Comparison of ENCODE assay signal across 7 mouse cellular contexts in genomic region chr17:12725871-12726270, GRCm38 (mm10). TPM values are rescaled to one million over a fixed set of nuclear protein-coding genes. Genes with fewer than 3 reads are reported as not detected.
DNase-seq lines count a peak whose midpoint lies in the region; ATAC-seq and TF ChIP-seq lines count a peak whose summit lies in the region.

No protein-coding gene starts in this region.

- no peaks in the 10 kb centered on the region for H3K27me3 ChIP-seq in embryonic facial prominence, embryonic 15.5 days
- H3K27me3 ChIP-seq in intestine, postnatal 0 days (replicated peaks; ENCODE audit: control insufficient read depth, insufficient read depth, low read length): no peaks in the 10 kb centered on the region
- no peaks in the 10 kb centered on the region for H3K27me3 ChIP-seq in lung, embryonic 16.5 days (ENCODE audit: control insufficient read depth, insufficient read depth, low read depth, low read length)

- DNase-seq in urinary bladder, postnatal 14 days (ENCODE audit: low spot score): peak; percentile 52
- DNase-seq in urinary bladder, adult 2 months (ENCODE audit: low spot score): no peak
- no peak for DNase-seq in c-Kit-positive CD71-positive TER-119-positive erythroid progenitor cells, embryonic 14.5 days (ENCODE audit: low spot score)

- H3K4me3 ChIP-seq in embryonic facial prominence, embryonic 15.5 days (replicated peaks): no peak overlapping the region
- H3K4me3 ChIP-seq in intestine, postnatal 0 days (ENCODE audit: low read depth, low read length): no peak overlapping the region
- H3K4me3 ChIP-seq in lung, embryonic 16.5 days (ENCODE audit: low read length): no peak overlapping the region

- 24% methylated on average over 4 of the region's 4 CpGs for WGBS in embryonic facial prominence, embryonic 15.5 days
- 17% methylated on average over 4 of the region's 4 CpGs for WGBS in intestine, postnatal 0 days
- 6% methylated on average over 4 of the region's 4 CpGs for WGBS in lung, embryonic 16.5 days

- peaks cover 31% of the 10 kb centered on the region for H3K36me3 ChIP-seq in embryonic facial prominence, embryonic 15.5 days
- H3K36me3 ChIP-seq in intestine, postnatal 0 days (ENCODE audit: control insufficient read depth, insufficient read depth): peaks cover 23% of the 10 kb centered on the region; the same call in 1 of the 2 replicates
- peaks cover 5% of the 10 kb centered on the region for H3K36me3 ChIP-seq in lung, embryonic 16.5 days (ENCODE audit: control insufficient read depth, insufficient read depth, low read length)

- H3K27ac ChIP-seq in embryonic facial prominence, embryonic 15.5 days (replicated peaks): peak overlapping the region; percentile 91
- peak overlapping the region; percentile 78 for H3K27ac ChIP-seq in intestine, postnatal 0 days (ENCODE audit: low read depth, low read length)
- H3K27ac ChIP-seq in lung, embryonic 16.5 days (ENCODE audit: low read length): peak overlapping the region; percentile 93

- H3K4me1 ChIP-seq in embryonic facial prominence, embryonic 15.5 days: peaks cover 53% of the 10 kb centered on the region
- peaks cover 32% of the 10 kb centered on the region for H3K4me1 ChIP-seq in intestine, postnatal 0 days (replicated peaks; ENCODE audit: control insufficient read depth, insufficient read depth, low read length)
- peaks cover 39% of the 10 kb centered on the region for H3K4me1 ChIP-seq in lung, embryonic 16.5 days (replicated peaks; ENCODE audit: control insufficient read depth, insufficient read depth, low read length)

- no peak overlapping the region for H3K4me2 ChIP-seq in embryonic facial prominence, embryonic 15.5 days (replicated peaks)
- H3K4me2 ChIP-seq in intestine, postnatal 0 days (replicated peaks; ENCODE audit: low read depth): no peak overlapping the region
- H3K4me2 ChIP-seq in lung, embryonic 16.5 days (ENCODE audit: low read depth, low read length): no peak overlapping the region

- no peaks in the 10 kb centered on the region for H3K9me3 ChIP-seq in embryonic facial prominence, embryonic 15.5 days (replicated peaks)
- no peaks in the 10 kb centered on the region for H3K9me3 ChIP-seq in intestine, postnatal 0 days (ENCODE audit: control insufficient read depth)
- no peaks in the 10 kb centered on the region for H3K9me3 ChIP-seq in lung, embryonic 16.5 days (ENCODE audit: control insufficient read depth, low read length)

- no peak overlapping the region for H3K9ac ChIP-seq in embryonic facial prominence, embryonic 15.5 days
- no peak overlapping the region for H3K9ac ChIP-seq in intestine, postnatal 0 days (ENCODE audit: low read depth, low read length)
- no peak overlapping the region for H3K9ac ChIP-seq in lung, embryonic 16.5 days (ENCODE audit: low read length)

- no peak for ATAC-seq in embryonic facial prominence, embryonic 15.5 days (ENCODE audit: insufficient number of reproducible peaks, low FRiP score, low TSS enrichment, low read depth)
- no peak for ATAC-seq in intestine, postnatal 0 days
- ATAC-seq in lung, embryonic 16.5 days (ENCODE audit: low read depth): peak; percentile 60
- no peak for ATAC-seq in activated CD4-positive, CD25-positive, alpha-beta regulatory T cell, adult 4 months

- no peak for TF ChIP-seq CTCF in intestine, postnatal 0 days (IDR thresholded peaks at IDR 0.05; ENCODE audit: low read depth)

RNA-seq across cellular contexts. Expression of gene Igf2r, which starts 43.6 kb away (rescaled TPM):
- polyA plus RNA-seq in urinary bladder, adult 2 months (2012; rRNA removed): 35.4 and 51.7 TPM in 2 replicates
- 39.8 and 44.2 TPM in 2 replicates for polyA plus RNA-seq in embryonic facial prominence, embryonic 15.5 days (2015; fragmentation: Nextera tagmentation; extraction: Ambion mirVana)
- polyA plus RNA-seq in intestine, postnatal 0 days (2015; fragmentation: Nextera tagmentation; extraction: Ambion mirVana): 25.1 and 28.7 TPM in 2 replicates
- 59.0 and 64.4 TPM in 2 replicates for polyA plus RNA-seq in lung, embryonic 16.5 days (2015; fragmentation: Nextera tagmentation; extraction: Ambion mirVana)
- polyA plus RNA-seq in activated CD4-positive, CD25-positive, alpha-beta regulatory T cell, adult 4 months (2017; shearing (Covaris generic)): 10 to 100 TPM; 23.9 to 33.2 TPM

RNA-seq across cellular contexts. Expression of gene Slc22a1, which starts 50.2 kb away (rescaled TPM):
- polyA plus RNA-seq in urinary bladder, adult 2 months (2012; rRNA removed): 3.5 and 4.5 TPM in 2 replicates
- polyA plus RNA-seq in embryonic facial prominence, embryonic 15.5 days (2015; fragmentation: Nextera tagmentation; extraction: Ambion mirVana): 0.44 and 0.89 TPM in 2 replicates
- 2.1 and 3.1 TPM in 2 replicates for polyA plus RNA-seq in intestine, postnatal 0 days (2015; fragmentation: Nextera tagmentation; extraction: Ambion mirVana)
- polyA plus RNA-seq in lung, embryonic 16.5 days (2015; fragmentation: Nextera tagmentation; extraction: Ambion mirVana): 9.1 and 12.7 TPM in 2 replicates
- polyA plus RNA-seq in activated CD4-positive, CD25-positive, alpha-beta regulatory T cell, adult 4 months (2017; shearing (Covaris generic)): under 1 TPM in 1 of 2 experiments, not detected in 1; 0.81 TPM
